Mouse (Mus musculus) liver, embryonic 14.5 days (tissue): ENCODE measurements around the gene Acta2. TPM values are rescaled to one million over a fixed set of nuclear protein-coding genes. Genes with fewer than 3 reads are reported as not detected.

Source experiments
- ATAC-seq: fragments of 200-750 bp; cut with Nextera tagmentation; 2 replicates; pipeline ENCODE4 v1.8.0; 2017; ENCODE audit warnings: moderate number of reproducible peaks, mild to moderate bottlenecking, moderate library complexity; ENCODE audit not compliant: insufficient read depth
- DNase-seq, 3 experiments: peaks; one replicate each; pipeline ENCODE4 v3.0.0-alpha.2; 2012 to 2013; ENCODE audit warnings: low read depth in 3 of 3, low spot score in 3 of 3
- H3K27ac ChIP-seq: fragments of 300-500 bp; sonication (generic); 2 replicates; pipeline ENCODE4 v1.5.1; 2014; ENCODE audit warnings: moderate library complexity, mild to moderate bottlenecking, control low read depth, inconsistent platforms
- H3K27me3 ChIP-seq: fragments of 300-500 bp; sonication (generic); 2 replicates; pipeline ENCODE4 v1.6.1; 2014; ENCODE audit warnings: mild to moderate bottlenecking, low read length, moderate library complexity; ENCODE audit not compliant: control insufficient read depth, insufficient read depth
- H3K36me3 ChIP-seq: fragments of 300-500 bp; sonication (generic); replicated peaks from 2 replicates; pipeline ENCODE4 v1.6.1; 2014; ENCODE audit warnings: low read depth; ENCODE audit not compliant: control insufficient read depth, insufficient read depth
- H3K4me1 ChIP-seq, 2 experiments: fragments of 200-500 bp in 1 of 2; fragments of 300-500 bp in 1 of 2; sonication (generic) in 1 of 2; replicated peaks; 2 replicates each; pipeline ENCODE4 v1.6.1; 2012 to 2014; ENCODE audit warnings: antibody characterized with exemption in 1 of 2, inconsistent platforms in 1 of 2, low read length in 1 of 2; ENCODE audit not compliant: control insufficient read depth in 2 of 2, insufficient read depth in 2 of 2
- H3K4me2 ChIP-seq: fragments of 300-500 bp; sonication (generic); 2 replicates; pipeline ENCODE4 v1.6.1; 2014; ENCODE audit warnings: low read depth, mild to moderate bottlenecking, control low read depth, moderate library complexity
- H3K4me3 ChIP-seq, 2 experiments: fragments of 200-500 bp in 1 of 2; fragments of 300-500 bp in 1 of 2; sonication (generic) in 1 of 2; 2 replicates each; pipeline ENCODE4 v1.5.1; 2012 to 2014; ENCODE audit warnings: low read depth in 2 of 2, low read length in 2 of 2, mild to moderate bottlenecking in 2 of 2, control low read depth in 1 of 2, inconsistent platforms in 1 of 2, moderate library complexity in 1 of 2; ENCODE audit not compliant: insufficient read depth in 1 of 2
- H3K9ac ChIP-seq: fragments of 300-500 bp; sonication (generic); replicated peaks from 2 replicates; pipeline ENCODE4 v1.6.1; 2014; ENCODE audit warnings: mild to moderate bottlenecking, control low read depth, moderate library complexity
- H3K9me3 ChIP-seq: fragments of 300-500 bp; sonication (generic); 2 replicates; pipeline ENCODE4 v1.6.1; 2016; ENCODE audit warnings: low read length, mixed read lengths; ENCODE audit not compliant: control insufficient read depth
- CTCF ChIP-seq: IDR thresholded peaks from 2 replicates; pipeline ENCODE4 v1.5.1; 2016; ENCODE audit warnings: antibody characterized with exemption, low read depth, control low read depth
- EP300 ChIP-seq: IDR thresholded peaks from 2 replicates; pipeline ENCODE4 v1.6.1; 2016; ENCODE audit warnings: antibody characterized with exemption, low read depth
- WGBS: fragments of 180-500 bp; shearing (Covaris S2); extraction: QIAGEN DNeasy Blood & Tissue Kit; methylation state at CpG from one replicate; pipeline ENCODE4 v1.1.7; 2014; ENCODE audit not compliant: insufficient replicate concordance; 5-methylcytosine and 5-hydroxymethylcytosine counted together
- polyA plus RNA-seq, 2 experiments: library from polyadenylated mRNA; depleted of rRNA in 1 of 2; stranded (reverse) in 1 of 2; unstranded in 1 of 2; fragments of >200 nt; fragmentation: Nextera tagmentation in 1 of 2; extraction: Ambion mirVana in 1 of 2; gene quantifications; 2 replicates each; pipeline versions ENCODE4 v1.2.1 to v1.2.3; 2012 to 2014

Acta2 gene
- polyA plus RNA-seq, 2 experiments: 11.9 to 12.8 TPM

- ATAC-seq: no peak
These were observed 15.6 kb upstream of the Acta2 start for GRCm38 (mm10) chr19:34270824-34271464.

GRCm38 (mm10) chr19:34270106-34270726 is 14.8 kb upstream of the Acta2 start:
- Histone ChIP-seq H3K27ac (no peak overlapping the region), H3K9ac (no peak overlapping the region), H3K27me3 (no peaks in the 10 kb centered on the region), H3K4me1 (no peaks in the 10 kb centered on the region), H3K36me3 (no peaks in the 10 kb centered on the region), H3K4me3 (no peak overlapping the region), H3K4me2 (no peak overlapping the region), H3K9me3 (no peaks in the 10 kb centered on the region)
- ATAC-seq (no peak), DNase-seq (no peak)
- 59% methylated on average over 11 of the region's 11 CpGs for WGBS
- TF ChIP-seq CTCF (no peak), EP300 (no peak)

More at GRCm38 (mm10) chr19:34270824-34271464, 15.6 kb upstream of the Acta2 start:
- no peak overlapping the region for H3K27ac ChIP-seq
- no peak overlapping the region for H3K9ac ChIP-seq
- TF ChIP-seq EP300: no peak
- TF ChIP-seq CTCF: no peak
- H3K27me3 ChIP-seq: no peaks in the 10 kb centered on the region
- no peak overlapping the region for H3K4me3 ChIP-seq
- H3K9me3 ChIP-seq: no peaks in the 10 kb centered on the region
- 82% methylated on average over 13 of the region's 13 CpGs for WGBS
- H3K4me2 ChIP-seq: no peak overlapping the region
- H3K4me1 ChIP-seq: no peaks in the 10 kb centered on the region
- no peaks in the 10 kb centered on the region for H3K36me3 ChIP-seq
- no peak for DNase-seq

- H3K36me3 ChIP-seq: no peaks in the 10 kb centered on the region
- DNase-seq (no peak), ATAC-seq (no peak)
- WGBS: 21% methylated on average over 1 of the region's 1 CpGs
- H3K27me3 ChIP-seq: no peaks in the 10 kb centered on the region
- H3K4me3 ChIP-seq: no peak overlapping the region
- no peaks in the 10 kb centered on the region for H3K4me1 ChIP-seq
- TF ChIP-seq CTCF: no peak
- no peak for TF ChIP-seq EP300
- no peak overlapping the region for H3K4me2 ChIP-seq
- H3K27ac ChIP-seq: no peak overlapping the region
- H3K9me3 ChIP-seq: no peaks in the 10 kb centered on the region
- no peak overlapping the region for H3K9ac ChIP-seq
These were observed 13.6 kb upstream of the Acta2 start for GRCm38 (mm10) chr19:34268991-34269390.

- no peak overlapping the region for H3K9ac ChIP-seq
- no peak overlapping the region for H3K4me2 ChIP-seq
- H3K4me3 ChIP-seq: no peak overlapping the region
- no peaks in the 10 kb centered on the region for H3K36me3 ChIP-seq
- DNase-seq (no peak), ATAC-seq (no peak)
- H3K27ac ChIP-seq: no peak overlapping the region
- TF ChIP-seq EP300: no peak
- TF ChIP-seq CTCF: no peak
- WGBS: 52% methylated on average over 5 of the region's 5 CpGs
- H3K9me3 ChIP-seq: no peaks in the 10 kb centered on the region
- peaks cover 0 to 4% of the 10 kb centered on the region in 2 experiments; a peak in 1 of 4 replicates for H3K4me1 ChIP-seq
- no peaks in the 10 kb centered on the region for H3K27me3 ChIP-seq
These were observed 10.3 kb upstream of the Acta2 start for GRCm38 (mm10) chr19:34265604-34266193.

GRCm38 (mm10) chr19:34262273-34262974 is 7.0 kb upstream of the Acta2 start:
- ATAC-seq (no peak), DNase-seq (no peak)
- no peaks in the 10 kb centered on the region for H3K9me3 ChIP-seq
- H3K36me3 ChIP-seq: no peaks in the 10 kb centered on the region
- no peak overlapping the region for H3K27ac ChIP-seq
- no peak for TF ChIP-seq CTCF
- TF ChIP-seq EP300: no peak
- no peaks in the 10 kb centered on the region for H3K27me3 ChIP-seq
- H3K4me3 ChIP-seq: no peak overlapping the region
- no peak overlapping the region for H3K9ac ChIP-seq
- WGBS: 46% methylated on average over 2 of the region's 2 CpGs
- H3K4me1 ChIP-seq: peaks cover 0 to 4% of the 10 kb centered on the region in 2 experiments; a peak in 1 of 4 replicates
- no peak overlapping the region for H3K4me2 ChIP-seq
